Mouse (Mus musculus) bone marrow, adult 2 months (tissue): ENCODE results near the gene Nr1h2. TPM values are rescaled to one million over a fixed set of nuclear protein-coding genes. Genes with fewer than 3 reads are reported as not detected.

Source experiments
- H3K27ac ChIP-seq: fragments of 200-500 bp; 2 replicates; pipeline ENCODE4 v1.5.1; 2012; ENCODE audit warnings: low read depth, mild to moderate bottlenecking, control low read depth, inconsistent platforms, low read length; ENCODE audit not compliant: control insufficient read depth, poor library complexity, insufficient read depth
- H3K4me1 ChIP-seq: fragments of 200-500 bp; 2 replicates; pipeline ENCODE4 v1.6.1; 2011; ENCODE audit warnings: low read length; ENCODE audit not compliant: control insufficient read depth, insufficient read depth
- H3K4me3 ChIP-seq: fragments of 200-500 bp; replicated peaks from 2 replicates; pipeline ENCODE3; 2011; ENCODE audit warnings: mild to moderate bottlenecking, low read depth, low read length, control low read depth; ENCODE audit not compliant: control insufficient read depth
- CTCF ChIP-seq: fragments of 200-500 bp; IDR thresholded peaks from 2 replicates; pipeline ENCODE4 v1.5.1; 2011; ENCODE audit warnings: low read length, control low read depth; ENCODE audit not compliant: control insufficient read depth, insufficient read depth
- POLR2A ChIP-seq: fragments of 200-500 bp; IDR thresholded peaks from 2 replicates; pipeline ENCODE4 v1.6.1; 2011; ENCODE audit warnings: low read depth, mild to moderate bottlenecking, control low read depth, low read length, borderline replicate concordance; ENCODE audit not compliant: control insufficient read depth
- WGBS: fragments of 180-500 bp; shearing (Covaris S2); methylation state at CpG from one replicate; pipeline ENCODE4 v1.1.7; 2018; 5-methylcytosine and 5-hydroxymethylcytosine counted together
- polyA plus RNA-seq: library from polyadenylated mRNA; stranded (reverse); fragments of >200 nt; gene quantifications from 2 replicates; pipeline ENCODE4 v1.2.4, GENCODE M21; 2011; ENCODE audit warnings: low replicate concordance; ENCODE audit not compliant: missing spikeins, insufficient read depth, insufficient read length

The Nr1h2 gene
- polyA plus RNA-seq, 1 experiment, result 123 TPM

- Histone ChIP-seq H3K27ac (no peak overlapping the region), H3K4me3 (no peak overlapping the region), H3K4me1 (peaks cover 1% of the 10 kb centered on the region)
- WGBS, result 11% methylated on average over 12 of the region's 12 CpGs
- no peak for TF ChIP-seq CTCF
- no peak for TF ChIP-seq POLR2A
Observed at GRCm38 (mm10) chr7:44588338-44588737, 34.6 kb upstream of the Nr1h2 start.

DNA sequence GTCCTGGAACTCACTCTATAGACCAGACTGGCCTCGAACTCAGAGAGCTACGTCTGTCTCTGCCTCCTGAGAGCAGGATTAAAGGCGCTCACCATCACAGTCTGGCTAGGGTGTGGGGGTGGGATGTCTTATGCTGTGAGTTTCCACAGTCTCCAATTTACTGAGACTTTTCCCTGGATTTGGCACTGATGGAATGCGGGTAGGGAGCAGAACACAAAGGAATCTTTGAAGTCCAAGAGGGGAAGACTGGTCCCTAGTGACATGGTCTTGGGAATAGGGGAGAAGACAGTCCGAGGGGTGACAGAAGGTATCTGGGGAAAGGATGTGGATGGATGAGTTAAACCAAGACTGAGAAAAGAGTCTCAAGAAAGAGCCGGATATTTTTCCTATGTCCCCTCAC is 33.9 kb upstream of the Nr1h2 start:
- Histone ChIP-seq H3K4me3 (no peak overlapping the region), H3K4me1 (peaks cover 2% of the 10 kb centered on the region), H3K27ac (no peak overlapping the region)
- 37% methylated on average over 6 of the region's 6 CpGs for WGBS
- no peak for TF ChIP-seq POLR2A
- TF ChIP-seq CTCF, result no peak

DNA sequence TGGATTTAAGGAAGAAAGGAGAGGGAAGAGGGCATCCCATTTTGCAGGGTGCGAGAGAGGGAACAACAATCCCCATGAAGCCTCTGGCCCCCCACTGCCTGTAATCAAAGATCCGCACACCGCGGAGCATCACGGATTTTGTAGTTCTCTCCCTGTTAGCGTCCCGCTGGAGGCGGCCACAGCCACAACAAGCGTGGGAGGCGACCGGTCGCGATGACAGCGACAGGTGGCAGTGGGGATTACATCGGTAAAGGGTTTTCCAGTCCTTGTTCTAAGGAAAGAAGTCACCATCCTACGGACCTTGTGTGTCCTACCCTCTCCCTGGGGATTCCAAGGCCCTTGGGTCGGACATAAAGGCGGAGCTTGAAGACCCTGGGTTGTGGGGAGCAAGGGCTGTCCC is 33.2 kb upstream of the Nr1h2 start:
- no peak overlapping the region for H3K4me3 ChIP-seq
- no peak overlapping the region for H3K27ac ChIP-seq
- TF ChIP-seq POLR2A (peak; percentile 11; the same call in 1 of the 2 replicates), CTCF (no peak)
- H3K4me1 ChIP-seq, result peaks cover 3% of the 10 kb centered on the region
- WGBS, result 4% methylated on average over 18 of the region's 18 CpGs

- TF ChIP-seq POLR2A (no peak), CTCF (no peak)
- Histone ChIP-seq H3K4me3 (no peak overlapping the region), H3K27ac (no peak overlapping the region), H3K4me1 (peaks cover 3% of the 10 kb centered on the region)
- WGBS, result 22% methylated on average over 19 of the region's 19 CpGs
Observed at GRCm38 (mm10) chr7:44586518-44586917, 32.8 kb upstream of the Nr1h2 start.

DNA sequence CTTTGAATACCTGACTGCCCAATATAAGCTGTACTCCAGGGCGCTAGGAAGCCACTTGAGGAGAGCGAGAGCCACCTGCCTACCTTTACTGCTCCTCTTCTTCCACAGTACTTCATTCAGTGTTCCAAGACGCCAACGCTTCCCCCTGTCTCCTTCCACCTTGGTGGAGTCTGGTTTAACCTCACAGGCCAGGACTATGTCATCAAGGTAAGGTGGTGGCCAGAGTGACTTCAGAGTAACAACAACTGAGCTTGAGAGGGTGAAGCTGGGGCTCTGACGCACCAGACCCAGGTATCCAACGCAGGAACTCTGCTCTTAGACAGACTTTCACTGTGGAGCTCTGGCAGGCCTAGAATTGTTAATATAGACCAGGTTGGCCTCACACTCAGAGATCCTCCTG is 31.9 kb upstream of the Nr1h2 start:
- H3K4me1 ChIP-seq, result peaks cover 3% of the 10 kb centered on the region
- no peak overlapping the region for H3K4me3 ChIP-seq
- 90% methylated on average over 6 of the region's 6 CpGs for WGBS
- TF ChIP-seq POLR2A (no peak), CTCF (no peak)
- H3K27ac ChIP-seq, result no peak overlapping the region

DNA sequence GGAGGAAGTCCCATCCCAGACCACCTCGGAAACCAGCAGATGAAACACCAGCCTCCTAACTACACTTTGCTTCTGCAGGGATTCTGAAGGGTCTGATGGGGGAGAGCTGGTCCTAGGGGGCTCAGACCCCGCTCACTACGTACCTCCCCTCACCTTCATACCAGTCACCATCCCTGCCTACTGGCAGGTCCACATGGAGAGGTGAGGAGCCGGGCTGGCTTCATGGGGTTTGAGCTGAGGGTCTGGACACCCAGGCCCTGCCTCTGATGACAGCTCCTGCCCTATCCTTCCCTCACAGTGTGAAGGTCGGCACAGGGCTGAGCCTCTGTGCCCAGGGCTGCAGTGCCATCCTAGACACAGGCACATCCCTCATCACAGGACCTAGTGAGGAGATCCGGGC is 31.2 kb upstream of the Nr1h2 start:
- WGBS, result 86% methylated on average over 6 of the region's 6 CpGs
- Histone ChIP-seq H3K4me1 (peaks cover 3% of the 10 kb centered on the region), H3K27ac (no peak overlapping the region), H3K4me3 (no peak overlapping the region)
- TF ChIP-seq POLR2A (no peak), CTCF (no peak)

DNA sequence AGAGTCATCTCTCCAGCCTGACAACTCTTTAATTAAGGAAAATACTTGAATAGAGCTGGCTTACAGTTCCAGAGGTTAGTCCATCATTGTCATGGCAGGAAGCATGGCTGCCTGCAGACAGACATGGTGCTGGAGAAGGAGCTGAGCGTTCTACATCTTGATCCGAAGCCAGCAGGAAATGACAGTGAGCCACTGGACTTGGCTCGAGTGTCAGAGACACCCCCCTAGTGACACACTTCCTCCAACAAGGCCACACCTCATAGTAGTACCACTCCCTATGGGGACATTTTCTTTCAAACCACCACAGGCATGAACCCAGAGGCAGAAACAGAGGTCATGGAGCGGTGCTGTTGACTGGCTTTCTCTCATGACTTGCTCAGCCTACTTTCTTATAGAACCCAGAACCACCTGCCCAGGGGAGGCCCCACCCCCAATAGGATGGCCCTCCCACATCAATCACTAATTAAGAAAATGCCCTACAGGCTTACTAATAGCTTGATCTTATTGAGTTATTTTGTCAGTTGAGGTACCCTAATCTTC is 30.6 kb upstream of the Nr1h2 start:
- TF ChIP-seq POLR2A (no peak), CTCF (no peak)
- Histone ChIP-seq H3K4me1 (peaks cover 2% of the 10 kb centered on the region), H3K27ac (no peak overlapping the region), H3K4me3 (no peak overlapping the region)
- 41% methylated on average over 4 of the region's 4 CpGs for WGBS

DNA sequence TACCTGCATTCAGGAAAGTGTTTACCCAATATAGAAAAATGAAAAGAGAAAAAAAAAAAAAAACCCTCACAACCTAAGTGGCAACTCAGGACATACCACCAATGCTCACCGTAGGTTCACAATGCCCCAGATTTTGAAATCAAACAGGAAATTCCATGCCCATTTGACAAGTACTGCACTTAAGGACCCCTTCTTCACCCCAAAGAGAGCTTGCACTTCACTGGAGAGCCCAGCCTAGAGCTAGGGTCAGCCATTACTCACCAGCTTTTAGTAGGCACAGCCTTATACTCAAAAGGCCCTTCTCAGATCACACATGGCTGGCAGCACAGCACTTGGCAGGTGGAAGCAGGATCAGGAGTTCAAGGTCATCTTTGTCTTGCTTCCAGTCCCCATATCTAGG is 29.4 kb upstream of the Nr1h2 start:
- TF ChIP-seq CTCF (no peak), POLR2A (no peak)
- H3K4me3 ChIP-seq, result no peak overlapping the region
- WGBS, result 58% methylated on average over 1 of the region's 1 CpGs

GRCm38 (mm10) chr7:44582709-44583108 is 29.0 kb upstream of the Nr1h2 start:
- TF ChIP-seq CTCF, result no peak
- TF ChIP-seq POLR2A, result no peak
- 56% methylated on average over 5 of the region's 5 CpGs for WGBS
- no peak overlapping the region for H3K4me3 ChIP-seq
- H3K27ac ChIP-seq, result no peak overlapping the region
- H3K4me1 ChIP-seq, result peaks cover 2% of the 10 kb centered on the region

More for the DNA sequence above, 29.4 kb upstream of the Nr1h2 start:
- Histone ChIP-seq H3K27ac (no peak overlapping the region), H3K4me1 (peaks cover 2% of the 10 kb centered on the region)
